Mouse (Mus musculus) MEL (cell line): Measurements from ENCODE around the gene Pfkfb3.

Experiments
- CTCF ChIP-seq, 3 experiments: IDR thresholded peaks in 2 of 3; conservative IDR thresholded peaks in 1 of 3; 2 replicates each; pipeline ENCODE4 v1.5.1; 2011 to 2012; ENCODE audit warnings: low read length in 3 of 3, low read depth in 2 of 3, mild to moderate bottlenecking in 2 of 3, improper control_type of control experiment in 1 of 3, inconsistent platforms in 1 of 3, mixed read lengths in 1 of 3, moderate library complexity in 1 of 3; ENCODE audit not compliant: control insufficient read depth in 1 of 3, insufficient read depth in 1 of 3, poor library complexity in 1 of 3, severe bottlenecking in 1 of 3
- MXI1 ChIP-seq: IDR thresholded peaks from 2 replicates; pipeline ENCODE4 v1.6.1; 2011; ENCODE audit warnings: mild to moderate bottlenecking, low read depth, low read length, improper control_type of control experiment
- POLR2A ChIP-seq, 2 experiments: IDR thresholded peaks; 2 replicates each; pipeline ENCODE4 v1.6.1; 2011 to 2012; ENCODE audit warnings: low read length in 2 of 2, mild to moderate bottlenecking in 2 of 2, control low read depth in 1 of 2, improper control_type of control experiment in 1 of 2, low read depth in 1 of 2, moderate library complexity in 1 of 2; ENCODE audit not compliant: control insufficient read depth in 1 of 2, insufficient read depth in 1 of 2, poor library complexity in 1 of 2
- TAL1 ChIP-seq: IDR thresholded peaks from 2 replicates; pipeline ENCODE4 v1.6.1; 2012; ENCODE audit warnings: mild to moderate bottlenecking, inconsistent platforms, low read length, moderate library complexity, mixed read lengths
- UBTF ChIP-seq: IDR thresholded peaks from 2 replicates; pipeline ENCODE4 v1.6.1; 2012; ENCODE audit warnings: low read depth, mild to moderate bottlenecking, inconsistent platforms, low read length, improper control_type of control experiment, moderate library complexity, borderline replicate concordance; ENCODE audit not compliant: insufficient read depth
- USF1 ChIP-seq: IDR thresholded peaks from 2 replicates; pipeline ENCODE4 v1.6.1; 2014; ENCODE audit warnings: low read depth, mild to moderate bottlenecking, inconsistent platforms, low read length, improper control_type of control experiment, moderate library complexity
- ZC3H11A ChIP-seq: IDR thresholded peaks from 2 replicates; pipeline ENCODE4 v1.6.1; 2012; ENCODE audit warnings: low read depth, mild to moderate bottlenecking, inconsistent platforms, low read length, improper control_type of control experiment
- ZKSCAN1 ChIP-seq: IDR thresholded peaks from 2 replicates; pipeline ENCODE4 v1.6.1; 2012; ENCODE audit warnings: low read depth, mild to moderate bottlenecking, inconsistent platforms, low read length, improper control_type of control experiment, moderate library complexity
- ZMIZ1 ChIP-seq: IDR thresholded peaks from 2 replicates; pipeline ENCODE4 v1.6.1; 2012; ENCODE audit warnings: low read depth, mild to moderate bottlenecking, inconsistent platforms, low read length, improper control_type of control experiment, moderate library complexity

DNA sequence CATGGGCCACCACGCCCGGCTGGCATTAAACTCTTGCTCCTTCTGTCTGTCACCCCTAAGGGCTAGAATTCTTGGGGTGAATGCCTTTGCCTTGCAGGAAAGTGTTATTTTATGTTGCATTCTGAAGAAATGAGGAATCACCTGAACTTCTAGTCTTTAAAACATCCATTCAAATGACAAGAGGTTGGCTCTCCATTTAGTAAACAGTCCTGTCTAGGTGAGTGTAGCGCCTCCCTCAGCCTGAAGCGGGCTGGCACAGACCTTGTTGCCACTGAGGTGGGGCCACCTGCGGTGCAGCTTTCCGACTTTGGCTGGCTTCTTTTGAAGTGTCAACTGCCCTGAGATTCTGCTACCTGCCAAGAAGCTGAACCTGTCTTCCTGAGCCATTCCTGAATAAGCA is 1.4 kb upstream of the Pfkfb3 start:
- no peak for TF ChIP-seq MXI1
- no peak for TF ChIP-seq TAL1
- no peak for TF ChIP-seq ZMIZ1
- no peak for TF ChIP-seq USF1
- TF ChIP-seq POLR2A (IDR thresholded peaks at IDR 0.05; ENCODE audit: control insufficient read depth in 1 of 2, insufficient read depth in 1 of 2, low read depth in 1 of 2, low read length in 2 of 2, poor library complexity in 1 of 2), result no peak
- no peak for TF ChIP-seq ZKSCAN1
- TF ChIP-seq CTCF (IDR thresholded peaks at IDR 0.05 in 2 of 3, conservative IDR thresholded peaks at IDR 0.05 in 1 of 3; ENCODE audit: control insufficient read depth in 1 of 3, insufficient read depth in 1 of 3, low read depth in 2 of 3, low read length in 3 of 3, poor library complexity in 1 of 3, severe bottlenecking in 1 of 3), result no peak; a peak in 1 of 6 replicates
- no peak for TF ChIP-seq ZC3H11A
- no peak for TF ChIP-seq UBTF
